Mouse (Mus musculus) embryo, embryonic 11 days (tissue): ENCODE data around the gene Nsfl1c.

ENCODE experiments used
- DNase-seq: peaks from one replicate; pipeline ENCODE4 v3.0.0-alpha.2; 2015

Nsfl1c gene

GRCm38 (mm10) chr2:151544673-151545072 lies 50.7 kb downstream of the Nsfl1c start:
- DNase-seq = no peak

GRCm38 (mm10) chr2:151546571-151546970 lies 52.6 kb downstream of the Nsfl1c start:
- DNase-seq = no peak

- no peak for DNase-seq
Observed at GRCm38 (mm10) chr2:151549615-151550121, 55.7 kb downstream of the Nsfl1c start.
